Mouse (Mus musculus) monocyte, adult 5-6 weeks (primary cell): Measurements from ENCODE around the gene Megf6. TPM values are rescaled to one million over a fixed set of nuclear protein-coding genes. Genes with fewer than 3 reads are reported as not detected.

Source experiments
- ATAC-seq: fragments of 153-309, 156-312 bp; replicated peaks from 2 replicates; pipeline ENCODE4 v1.8.0; 2017; ENCODE audit warnings: mild to moderate bottlenecking; ENCODE audit not compliant: low TSS enrichment, insufficient number of reproducible peaks, severe bottlenecking, poor library complexity, low FRiP score
- total RNA-seq: library from RNA; stranded (forward); fragments of 200-1000, 200-491, 200-594 nt; gene quantifications from 3 replicates; pipeline ENCODE4 v1.2.3, GENCODE M21; 2017

Megf6 gene
- total RNA-seq: not detected in 3 replicates

DNA sequence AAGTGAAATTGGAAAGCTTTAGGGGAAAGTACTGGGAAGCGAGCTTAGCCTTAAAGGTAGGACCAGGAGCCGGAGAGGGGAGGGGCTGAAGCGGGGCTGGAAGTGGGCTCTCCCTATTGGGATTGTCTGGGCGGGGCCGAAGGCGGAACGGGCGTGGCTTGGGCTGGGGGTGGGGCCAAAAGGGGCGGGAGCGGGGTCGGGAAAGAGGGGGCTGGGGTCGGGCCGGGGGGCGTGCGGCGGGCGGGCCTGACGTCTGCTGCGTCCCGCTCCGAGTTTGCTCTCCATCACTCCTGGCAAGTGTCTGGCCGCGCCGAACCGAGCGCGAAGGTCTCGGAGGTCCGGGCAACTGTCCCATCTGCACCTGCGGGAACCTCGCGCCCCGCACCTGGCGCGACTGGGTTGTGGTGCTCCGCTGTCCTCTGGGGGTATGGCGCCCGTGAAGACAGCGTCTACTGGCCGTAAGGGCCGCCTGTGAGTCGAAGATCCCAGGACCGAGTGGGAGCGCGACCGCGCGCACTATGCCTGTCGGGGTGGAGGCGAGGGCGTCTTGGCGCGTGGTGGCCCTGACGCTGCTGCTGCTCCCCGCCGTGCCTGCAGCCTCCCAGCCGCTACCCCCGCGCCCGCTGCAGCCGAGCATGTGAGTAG lies at the start of gene Megf6:
Gene Megf6 (plus strand): TSS at position 225 of the 645 bp plus-strand sequence.
- no peak for ATAC-seq

DNA sequence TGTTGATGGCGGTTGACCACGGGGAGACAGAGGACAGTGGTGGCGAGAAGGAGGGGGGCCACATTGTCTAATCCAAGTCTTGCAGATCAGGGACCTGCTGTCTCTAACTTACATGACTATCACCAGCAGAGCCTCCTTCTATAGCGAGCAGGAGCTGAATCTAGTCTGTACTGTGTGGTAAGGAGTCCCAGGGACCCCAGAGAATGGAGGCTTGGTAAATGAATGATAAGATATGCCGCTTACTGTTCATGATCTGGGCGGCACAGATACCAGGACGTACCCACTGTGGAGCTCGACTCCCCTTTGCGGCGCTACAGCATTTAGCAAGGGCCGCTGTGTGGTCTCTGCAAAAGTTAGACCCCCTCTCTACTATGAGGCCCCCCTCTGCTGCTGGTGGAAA lies 48.7 kb upstream of the Megf6 start:
- ATAC-seq: no peak

DNA sequence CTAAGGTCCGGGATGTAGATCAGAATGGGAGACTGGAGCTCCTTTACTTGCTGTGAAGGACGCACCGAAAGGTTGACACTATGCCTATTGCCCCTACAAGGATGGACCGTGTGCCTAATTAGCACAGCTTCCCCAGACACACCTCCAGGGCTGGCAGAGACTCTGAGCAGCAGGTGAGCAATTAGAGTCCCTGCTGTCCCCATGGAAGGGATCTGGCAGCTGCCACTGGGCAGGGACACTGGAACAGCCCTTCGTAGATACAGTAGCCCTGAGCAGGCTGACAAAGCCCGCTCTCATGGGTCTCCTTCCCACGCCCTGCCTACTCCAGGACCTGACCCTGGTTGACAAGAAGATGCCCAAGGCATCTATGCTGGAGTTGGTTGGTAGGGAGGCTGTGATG lies 48.2 kb upstream of the Megf6 start:
- no peak for ATAC-seq

DNA sequence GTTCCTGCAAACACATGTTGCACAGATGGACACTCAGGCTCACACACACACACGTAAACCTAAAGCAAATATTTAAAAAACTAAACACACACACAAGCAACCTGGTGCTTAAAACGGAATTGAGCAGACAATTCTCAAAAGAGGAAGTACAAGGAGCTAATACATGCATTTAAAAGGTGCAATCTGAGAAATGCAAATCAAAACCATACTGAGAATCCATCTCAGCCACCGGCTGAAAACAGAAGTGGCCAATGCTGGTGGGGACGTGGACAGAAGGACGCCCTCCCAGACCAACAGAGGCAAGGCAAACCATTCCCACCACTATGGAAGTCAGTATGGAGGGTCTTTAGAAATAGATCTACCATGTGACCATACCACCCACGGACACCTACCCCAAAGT lies 47.0 kb upstream of the Megf6 start:
- no peak for ATAC-seq

DNA sequence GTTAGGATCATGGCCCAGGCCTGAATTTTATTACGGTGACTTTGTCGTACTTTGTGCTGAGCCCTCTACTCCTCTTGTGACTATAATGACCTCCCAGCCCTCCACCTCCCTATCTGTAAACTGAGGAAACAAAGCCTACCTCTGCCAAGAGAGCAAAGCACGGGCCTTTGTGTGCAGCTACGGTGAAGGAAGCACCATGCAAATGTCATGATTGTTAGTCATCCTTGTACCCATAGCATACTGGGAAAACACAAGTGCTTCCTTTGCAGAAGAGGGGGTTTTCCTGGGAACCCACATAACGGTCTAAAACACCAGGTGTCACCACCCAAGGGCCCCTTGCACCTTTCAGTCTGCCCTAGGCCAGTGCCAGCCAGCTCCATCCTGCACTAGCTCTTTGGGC lies 45.3 kb upstream of the Megf6 start:
- no peak for ATAC-seq

DNA sequence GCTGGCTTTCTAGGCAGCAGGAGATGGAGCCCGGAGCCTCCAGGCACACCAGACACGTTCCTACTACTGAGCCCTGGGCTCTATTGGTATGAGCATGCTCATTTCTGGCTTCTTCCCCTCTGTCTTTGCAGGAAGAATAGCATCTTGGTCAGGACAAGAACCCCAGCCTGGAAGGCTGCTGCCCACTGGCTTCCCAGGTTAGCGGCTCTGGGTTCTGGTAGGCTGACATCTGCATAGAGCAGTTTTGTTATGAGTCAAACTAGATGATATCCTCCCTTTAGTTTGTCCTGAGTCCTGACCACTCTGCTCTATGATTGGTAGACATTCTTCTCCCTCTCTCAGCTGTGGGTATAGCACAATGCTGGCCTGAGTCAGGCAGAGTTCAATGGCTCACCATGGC lies 43.3 kb upstream of the Megf6 start:
- no peak for ATAC-seq

DNA sequence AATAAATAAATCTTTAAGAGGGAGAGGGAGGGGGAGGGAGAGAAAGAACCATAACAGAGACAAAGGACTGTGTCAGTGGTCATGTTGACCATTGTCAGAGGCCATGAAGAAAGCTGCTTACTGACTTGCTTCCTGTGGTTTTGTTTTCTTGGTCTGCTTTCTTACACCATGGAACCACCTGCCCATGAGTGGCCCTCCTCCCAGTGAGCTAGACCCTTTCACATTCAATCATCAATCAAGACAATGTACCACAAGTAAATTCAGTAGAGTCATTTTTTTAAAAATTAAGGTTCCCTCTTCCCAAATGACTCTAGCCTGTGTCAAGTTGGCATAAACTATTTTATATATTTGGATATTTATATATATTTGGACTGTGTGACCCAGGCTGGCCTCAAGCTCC lies 40.6 kb upstream of the Megf6 start:
- no peak for ATAC-seq

DNA sequence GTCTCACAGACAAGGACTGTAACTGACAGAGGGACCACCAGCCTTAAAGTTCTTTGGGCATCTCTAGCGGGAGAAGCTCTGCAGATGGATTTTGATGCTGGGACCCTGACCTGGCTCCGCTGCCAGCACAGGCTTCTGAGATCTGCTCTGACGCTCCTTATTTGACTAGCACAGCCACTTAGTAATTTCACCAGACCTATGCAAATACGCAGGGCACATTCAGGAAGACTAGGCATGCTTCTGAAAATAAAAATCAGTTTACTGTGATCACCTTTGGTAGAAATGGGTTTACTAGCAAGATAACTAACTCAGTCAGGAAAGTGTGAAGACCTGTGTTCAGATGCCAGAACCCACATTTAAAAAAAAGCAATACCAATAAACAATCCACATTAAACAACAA lies 38.6 kb upstream of the Megf6 start:
- no peak for ATAC-seq

DNA sequence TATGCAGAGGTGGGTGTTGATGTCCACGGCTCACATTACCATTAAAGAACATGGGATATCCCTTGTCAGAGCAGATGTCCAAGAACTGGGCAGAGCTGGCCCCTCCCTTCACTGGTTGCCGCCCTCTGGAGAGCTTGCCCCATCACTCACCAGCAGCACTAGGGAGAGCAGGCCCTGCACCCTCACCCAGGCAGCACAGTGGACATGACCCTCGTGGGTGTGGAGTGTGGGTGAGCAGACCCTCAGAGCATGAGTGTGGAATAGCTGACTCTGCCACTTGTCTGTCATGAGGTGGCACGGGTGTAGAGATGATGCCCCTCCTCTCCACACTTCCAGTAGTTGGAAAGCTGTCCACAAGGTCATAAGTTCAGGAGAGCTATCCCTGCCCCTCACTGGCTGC lies 35.7 kb upstream of the Megf6 start:
- ATAC-seq: no peak

DNA sequence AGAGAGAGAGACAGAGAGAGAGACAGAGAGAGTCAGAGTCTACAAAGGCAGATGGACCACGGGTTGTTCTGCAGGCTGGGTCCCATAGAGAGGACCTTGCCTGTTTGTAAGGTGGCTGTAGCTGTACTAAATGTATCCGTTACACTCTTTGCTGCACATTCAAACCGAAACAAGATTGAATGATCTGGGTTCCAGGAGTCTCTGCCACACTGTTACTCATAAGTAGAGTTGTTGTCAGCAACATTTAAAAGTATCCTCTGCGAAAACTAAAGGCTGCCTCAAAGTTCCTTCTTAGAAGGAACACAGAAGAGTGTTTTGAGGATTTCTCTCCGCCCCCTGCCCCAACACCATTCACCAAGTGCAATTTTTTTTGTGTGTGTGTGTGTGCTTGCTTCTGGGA lies 33.4 kb upstream of the Megf6 start:
- no peak for ATAC-seq

DNA sequence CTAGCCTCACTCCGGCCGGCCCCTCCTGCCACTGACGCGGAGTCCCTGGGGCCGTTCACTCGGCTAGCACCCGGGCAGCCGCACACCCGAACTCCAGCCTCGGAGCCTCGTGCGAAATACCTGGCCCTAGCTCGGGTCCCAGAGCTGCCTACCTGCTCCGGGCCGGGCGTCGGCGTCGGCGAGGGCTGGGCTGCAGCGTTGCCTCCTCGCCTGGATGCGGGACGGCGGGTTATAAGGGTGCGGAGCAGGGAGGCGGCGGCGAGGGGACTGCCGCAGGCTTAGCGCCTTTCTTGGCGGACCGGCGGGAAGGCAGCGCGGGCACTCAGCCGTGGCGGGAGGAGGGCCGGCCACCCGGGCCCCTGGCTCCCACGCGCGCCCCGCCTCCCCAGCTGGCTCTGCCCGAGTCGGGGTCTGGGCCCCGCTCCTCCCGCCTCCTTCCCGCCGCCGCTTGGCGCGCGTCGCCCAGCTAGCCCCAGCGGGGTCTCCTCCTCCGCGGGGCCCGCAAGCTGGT lies 30.8 kb upstream of the Megf6 start:
- no peak for ATAC-seq

DNA sequence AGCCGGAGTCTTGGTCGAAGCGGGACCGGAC lies 30.5 kb upstream of the Megf6 start, which contains the start of gene Trp73:
Gene Trp73 (minus strand): TSS at position 27 of the 31 bp plus-strand sequence.
- no peak for ATAC-seq

DNA sequence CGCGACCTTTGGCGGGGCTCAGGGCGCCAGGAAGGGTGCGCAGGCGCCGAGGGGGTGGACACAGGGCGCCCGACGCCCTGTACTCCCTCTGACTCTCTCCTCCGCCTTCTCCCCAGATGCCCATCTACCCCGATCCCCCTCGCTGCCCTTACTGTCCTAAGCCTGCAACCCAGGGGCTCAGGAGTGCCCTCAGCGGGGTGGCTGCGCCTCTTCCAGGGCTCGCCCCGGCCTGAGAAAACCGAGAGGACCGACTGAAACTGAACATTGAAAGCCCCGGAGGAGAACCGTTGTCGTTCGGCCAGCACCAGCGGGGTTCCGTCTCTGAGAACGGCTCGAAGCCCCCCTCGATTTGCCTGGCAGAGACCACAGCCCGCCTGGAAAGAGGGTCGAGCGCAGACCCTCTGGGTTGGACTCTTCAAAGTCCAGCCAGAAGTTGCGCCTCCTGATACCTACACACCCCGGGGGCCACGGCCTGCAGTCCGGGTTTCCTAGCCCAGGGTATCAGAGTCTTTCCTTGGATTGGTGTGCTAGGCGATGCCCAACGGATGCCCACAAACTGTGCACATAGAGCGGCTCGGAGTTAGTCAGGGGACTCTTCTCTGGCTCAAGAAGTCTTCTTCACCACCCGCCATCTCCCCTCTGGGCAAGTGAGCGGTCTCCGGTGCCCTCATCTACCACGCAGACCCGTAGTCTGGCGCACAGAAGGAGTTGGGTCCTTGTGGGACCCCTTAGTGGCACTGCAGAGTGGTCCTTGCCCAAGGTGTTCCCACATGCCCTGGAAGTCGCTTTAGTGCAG lies 30.1 kb upstream of the Megf6 start:
- ATAC-seq: no peak

DNA sequence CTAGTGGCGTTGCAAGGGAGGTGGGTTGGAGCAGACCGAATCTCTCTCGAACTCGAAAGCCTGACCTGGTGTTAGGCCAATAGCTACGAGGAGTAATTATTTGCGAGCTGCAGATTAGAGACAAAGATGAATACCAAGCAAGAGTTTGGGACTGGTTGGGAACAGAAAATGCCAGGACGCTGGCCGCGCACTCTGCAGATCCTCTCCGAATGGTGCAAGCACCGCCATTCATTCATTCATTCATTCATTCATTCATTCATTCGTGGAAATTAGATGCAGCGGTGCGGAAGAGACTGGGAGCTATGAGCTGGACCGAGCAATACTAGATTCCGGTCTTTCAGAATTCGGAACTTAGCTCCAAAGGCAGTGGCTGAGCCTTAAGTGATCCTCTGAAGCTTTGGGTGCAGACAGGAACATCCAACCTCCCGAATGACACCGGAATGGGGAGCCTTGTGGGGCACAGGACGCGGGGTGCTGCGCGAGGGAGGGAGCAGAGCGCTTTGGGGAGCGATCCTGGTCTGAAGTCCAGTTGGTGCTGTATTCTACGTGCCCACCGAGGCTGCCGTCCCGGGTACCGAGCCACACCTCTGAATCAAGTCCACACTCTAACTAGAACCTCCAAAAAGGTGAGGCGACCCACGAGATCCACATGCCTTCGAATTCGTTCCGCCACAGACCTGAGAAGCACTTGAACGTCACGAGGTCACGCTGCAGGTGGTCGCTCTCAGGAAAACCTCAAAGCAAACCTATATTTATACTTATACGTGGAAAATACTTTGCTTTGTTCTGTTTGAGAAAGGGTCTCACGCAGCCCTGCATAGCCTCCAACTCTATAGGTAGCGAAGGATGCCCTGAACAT lies 29.3 kb upstream of the Megf6 start:
- ATAC-seq: no peak

DNA sequence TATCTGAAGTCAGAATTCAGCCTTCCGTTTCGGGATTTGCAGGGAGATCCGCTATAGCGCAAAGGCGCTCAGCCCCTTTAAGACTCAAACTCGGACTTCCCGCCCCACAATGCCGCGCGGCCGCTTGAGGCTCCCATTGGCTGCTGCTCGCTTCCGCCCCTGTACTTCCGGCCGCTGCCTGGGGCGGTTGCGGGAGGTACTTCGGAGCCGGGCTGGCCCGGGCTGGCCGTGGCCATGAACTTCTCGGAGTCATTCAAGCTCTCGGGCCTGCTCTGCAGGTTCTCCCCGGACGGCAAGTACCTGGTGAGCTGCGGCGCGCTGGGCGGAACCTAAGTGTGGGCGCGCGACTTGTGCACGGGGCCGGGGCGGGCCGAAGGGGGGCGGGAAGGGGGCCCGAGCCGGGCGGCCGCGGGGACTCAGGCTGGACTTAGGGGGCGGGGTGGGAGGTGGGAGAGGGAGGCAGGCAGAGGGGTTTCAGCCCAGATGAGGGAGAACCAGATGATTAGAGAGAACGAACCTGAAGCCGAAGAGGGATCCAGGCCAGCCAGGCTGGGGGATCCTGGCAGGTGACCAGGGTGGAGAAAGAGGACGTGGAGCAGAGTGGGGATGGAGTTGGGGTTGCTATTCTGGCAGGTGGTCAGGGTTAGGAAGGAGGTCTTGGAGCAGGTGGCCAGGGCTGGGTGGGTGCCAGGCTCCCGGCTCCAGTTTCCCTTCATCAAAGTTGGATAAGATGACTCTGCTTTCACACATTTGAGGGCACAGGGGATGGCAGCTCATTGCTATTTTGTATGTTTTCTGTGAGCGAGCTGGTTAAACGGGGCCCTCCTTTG lies 28.1 kb upstream of the Megf6 start, which contains the start of gene Wrap73:
Gene Wrap73 (plus strand): TSS at position 162 of the 830 bp plus-strand sequence.
- ATAC-seq: peak; percentile 93

DNA sequence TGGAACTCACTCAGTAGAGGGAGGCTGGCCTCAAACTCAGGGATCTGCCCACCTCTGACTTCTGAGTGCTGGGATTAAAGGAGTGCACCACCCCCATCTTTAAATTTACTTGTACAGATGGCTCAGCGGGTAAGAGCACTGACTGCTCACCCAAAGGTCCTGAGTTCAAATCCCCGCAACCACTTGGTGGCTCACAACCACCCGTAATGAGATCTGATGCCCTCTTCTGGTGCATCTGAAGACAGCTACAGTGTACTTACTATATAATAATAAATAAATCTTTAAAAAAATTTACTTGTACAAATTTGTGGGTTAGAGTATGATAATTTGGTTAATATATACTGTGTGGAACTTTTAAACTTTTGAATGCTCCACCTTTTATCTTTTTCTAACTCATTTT lies 25.8 kb upstream of the Megf6 start:
- ATAC-seq: no peak

DNA sequence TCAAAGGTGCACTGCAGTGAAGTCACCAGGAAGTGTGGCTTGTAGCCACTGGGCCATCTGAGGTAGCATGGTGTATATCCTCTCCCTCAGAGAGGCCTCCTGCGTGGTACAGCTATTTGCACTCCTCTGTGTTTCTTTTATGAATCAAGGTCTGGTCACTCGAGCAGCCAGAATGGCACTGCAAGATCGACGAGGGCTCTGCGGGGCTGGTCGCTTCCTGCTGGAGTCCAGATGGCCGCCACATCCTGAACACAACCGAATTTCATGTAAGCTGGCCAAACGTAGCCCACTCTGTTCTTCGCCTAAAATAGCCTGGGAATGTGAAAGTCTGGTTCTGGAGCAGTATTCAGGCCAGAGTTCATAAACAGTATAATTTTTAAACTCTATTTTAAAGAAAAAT lies 24.2 kb upstream of the Megf6 start:
- no peak for ATAC-seq

DNA sequence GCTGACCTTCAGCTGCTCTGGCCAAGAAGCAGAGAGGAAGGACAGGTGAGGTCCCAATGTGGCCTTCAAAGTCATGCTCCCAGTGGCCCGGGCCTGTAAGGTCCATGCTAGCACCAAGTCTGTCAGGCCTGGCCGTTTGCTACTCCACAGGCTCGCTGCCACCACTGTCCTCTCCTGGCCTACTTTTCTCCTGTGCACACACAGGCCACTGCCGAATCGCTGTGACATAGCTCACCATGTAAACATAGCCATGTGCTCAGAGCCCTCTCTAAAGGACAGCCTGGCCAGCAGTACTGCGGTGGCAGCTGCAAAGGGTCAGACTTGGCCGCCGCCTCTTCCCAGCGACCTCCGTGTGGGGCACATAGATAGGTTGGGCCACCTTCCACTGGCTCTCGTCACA lies 16.4 kb upstream of the Megf6 start:
- no peak for ATAC-seq

DNA sequence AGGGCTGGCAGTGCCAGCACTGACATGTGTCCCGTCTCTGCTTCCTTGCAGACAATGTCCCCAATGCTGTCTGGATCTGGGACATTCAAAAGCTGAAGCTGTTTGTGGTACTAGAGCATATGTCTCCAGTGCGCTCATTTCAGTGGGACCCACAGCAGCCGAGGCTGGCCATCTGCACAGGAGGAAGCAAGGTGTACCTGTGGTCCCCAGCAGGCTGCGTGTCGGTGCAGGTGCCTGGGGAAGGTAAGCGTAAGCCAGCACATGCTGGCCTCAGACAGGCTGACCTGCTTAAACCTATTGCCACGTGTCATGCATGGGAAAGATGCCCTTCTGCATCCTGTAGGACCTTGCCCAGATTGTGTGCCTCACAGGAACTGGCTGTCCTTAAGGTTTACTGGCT lies 14.5 kb upstream of the Megf6 start:
- ATAC-seq: no peak
